Mouse (Mus musculus) forebrain, embryonic 14.5 days (tissue): Measurements from ENCODE around the gene Gins3. TPM values are rescaled to one million over a fixed set of nuclear protein-coding genes. Genes with fewer than 3 reads are reported as not detected.

ENCODE experiments used
- ATAC-seq: fragments of 200-750 bp; cut with Nextera tagmentation; 2 replicates; pipeline ENCODE4 v1.8.0; 2017; ENCODE audit warnings: mild to moderate bottlenecking, moderate library complexity
- DNase-seq: peaks from one replicate; pipeline ENCODE4 v3.0.0-alpha.2; 2015; ENCODE audit warnings: low spot score
- H3K27ac ChIP-seq: fragments of 300-500 bp; sonication (generic); 2 replicates; pipeline ENCODE4 v1.5.1; 2014; ENCODE audit warnings: low read depth, mild to moderate bottlenecking, control low read depth, low read length, moderate library complexity
- H3K27me3 ChIP-seq: fragments of 300-500 bp; sonication (generic); replicated peaks from 2 replicates; pipeline ENCODE4 v1.6.1; 2014; ENCODE audit warnings: low read length, control low read depth, mixed read lengths; ENCODE audit not compliant: control insufficient read depth, insufficient read depth
- H3K36me3 ChIP-seq: fragments of 300-500 bp; sonication (generic); 2 replicates; pipeline ENCODE4 v1.6.1; 2014; ENCODE audit warnings: low read length, control low read depth; ENCODE audit not compliant: control insufficient read depth, insufficient read depth
- H3K4me1 ChIP-seq: fragments of 300-500 bp; sonication (generic); 2 replicates; pipeline ENCODE4 v1.6.1; 2014; ENCODE audit warnings: antibody characterized with exemption, low read length, control low read depth; ENCODE audit not compliant: control insufficient read depth, insufficient read depth
- H3K4me2 ChIP-seq: fragments of 300-500 bp; sonication (generic); 2 replicates; pipeline ENCODE4 v1.6.1; 2014; ENCODE audit warnings: mild to moderate bottlenecking, control low read depth, low read length
- H3K4me3 ChIP-seq: fragments of 300-500 bp; sonication (generic); 2 replicates; pipeline ENCODE4 v1.5.1; 2014; ENCODE audit warnings: low read depth, low read length, control low read depth
- H3K9ac ChIP-seq: fragments of 300-500 bp; sonication (generic); 2 replicates; pipeline ENCODE4 v1.6.1; 2014; ENCODE audit warnings: mild to moderate bottlenecking, low read length, control low read depth, moderate library complexity
- H3K9me3 ChIP-seq: fragments of 300-500 bp; sonication (generic); replicated peaks from 2 replicates; pipeline ENCODE4 v1.6.1; 2016; ENCODE audit warnings: low read length, control low read depth, mixed read lengths; ENCODE audit not compliant: control insufficient read depth
- WGBS: fragments of 180-500 bp; shearing (Covaris S2); extraction: QIAGEN DNeasy Blood & Tissue Kit; methylation state at CpG from one replicate; pipeline ENCODE4 v1.1.7; 2014; 5-methylcytosine and 5-hydroxymethylcytosine counted together
- polyA plus RNA-seq: library from polyadenylated mRNA; unstranded; fragments of >200 nt; fragmentation: Nextera tagmentation; extraction: Ambion mirVana; gene quantifications from 2 replicates; pipeline ENCODE4 v1.2.1, GENCODE M21; 2014

Gins3 gene
- polyA plus RNA-seq, 1 experiment from 2014 or later: 13.3 TPM

- no peaks in the 10 kb centered on the region for H3K27me3 ChIP-seq
- H3K9ac ChIP-seq: no peak overlapping the region
- 90% methylated on average over 2 of the region's 2 CpGs for WGBS
- no peak overlapping the region for H3K4me3 ChIP-seq
- no peak overlapping the region for H3K27ac ChIP-seq
- no peak overlapping the region for H3K4me2 ChIP-seq
- peaks cover 3% of the 10 kb centered on the region; the same call in 1 of the 2 replicates for H3K4me1 ChIP-seq
- ATAC-seq (no peak), DNase-seq (no peak)
- no peaks in the 10 kb centered on the region for H3K9me3 ChIP-seq
- H3K36me3 ChIP-seq: no peaks in the 10 kb centered on the region
These were observed 36.7 kb downstream of the Gins3 start for GRCm38 (mm10) chr8:95669967-95670366.

DNA sequence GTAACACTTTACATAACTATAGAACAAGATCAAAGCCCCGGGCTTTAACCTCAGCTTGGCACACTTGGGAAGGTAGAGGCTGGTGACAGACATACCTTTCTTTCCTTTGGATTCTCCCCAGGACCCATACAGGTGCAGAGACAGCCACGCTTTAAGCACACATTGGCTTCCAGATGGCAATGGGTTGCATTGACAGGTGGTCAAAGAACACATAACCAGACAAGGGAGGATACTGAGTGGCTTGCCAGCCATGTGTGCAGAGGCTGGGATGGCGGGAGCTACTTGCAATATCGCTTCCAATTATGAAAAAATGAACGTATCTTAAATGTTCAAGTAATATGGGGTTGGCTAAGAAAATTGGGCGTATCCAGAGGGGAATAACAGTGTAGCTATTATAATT lies 38.6 kb downstream of the Gins3 start:
- 85% methylated on average over 6 of the region's 6 CpGs for WGBS
- Histone ChIP-seq H3K4me2 (no peak overlapping the region), H3K9me3 (no peaks in the 10 kb centered on the region), H3K27me3 (peaks cover 3% of the 10 kb centered on the region; the same call in 1 of the 2 replicates), H3K4me3 (no peak overlapping the region), H3K4me1 (peaks cover 3% of the 10 kb centered on the region; the same call in 1 of the 2 replicates), H3K9ac (no peak overlapping the region), H3K27ac (no peak overlapping the region), H3K36me3 (no peaks in the 10 kb centered on the region)
- ATAC-seq: no peak
- DNase-seq: no peak

GRCm38 (mm10) chr8:95672811-95673210 lies 39.6 kb downstream of the Gins3 start:
- H3K9ac ChIP-seq: no peak overlapping the region
- 85% methylated on average over 5 of the region's 5 CpGs for WGBS
- peaks cover 9% of the 10 kb centered on the region; the same call in 1 of the 2 replicates for H3K27me3 ChIP-seq
- H3K9me3 ChIP-seq: no peaks in the 10 kb centered on the region
- no peak overlapping the region for H3K4me2 ChIP-seq
- ATAC-seq (no peak), DNase-seq (no peak)
- H3K27ac ChIP-seq: no peak overlapping the region
- H3K4me1 ChIP-seq: peaks cover 3% of the 10 kb centered on the region; the same call in 1 of the 2 replicates
- no peak overlapping the region for H3K4me3 ChIP-seq
- H3K36me3 ChIP-seq: no peaks in the 10 kb centered on the region

- Histone ChIP-seq H3K4me1 (peaks cover 3% of the 10 kb centered on the region; the same call in 1 of the 2 replicates), H3K4me2 (peak within 1 kb of the TSS; percentile 84), H3K4me3 (peak within 1 kb of the TSS; percentile 65), H3K36me3 (no peaks in the 10 kb centered on the region), H3K27me3 (peaks cover 22% of the 10 kb centered on the region), H3K9me3 (no peaks in the 10 kb centered on the region), H3K27ac (no peak within 1 kb of the TSS), H3K9ac (peak within 1 kb of the TSS; percentile 71)
- ATAC-seq (no peak), DNase-seq (no peak)
- 49% methylated on average over 9 of the region's 9 CpGs for WGBS
These were observed 43.4 kb downstream of the Gins3 start, which contains the start of gene Ndrg4 for GRCm38 (mm10) chr8:95676631-95677030. Gene Ndrg4 (plus strand): TSS chr8:95676980.

DNA sequence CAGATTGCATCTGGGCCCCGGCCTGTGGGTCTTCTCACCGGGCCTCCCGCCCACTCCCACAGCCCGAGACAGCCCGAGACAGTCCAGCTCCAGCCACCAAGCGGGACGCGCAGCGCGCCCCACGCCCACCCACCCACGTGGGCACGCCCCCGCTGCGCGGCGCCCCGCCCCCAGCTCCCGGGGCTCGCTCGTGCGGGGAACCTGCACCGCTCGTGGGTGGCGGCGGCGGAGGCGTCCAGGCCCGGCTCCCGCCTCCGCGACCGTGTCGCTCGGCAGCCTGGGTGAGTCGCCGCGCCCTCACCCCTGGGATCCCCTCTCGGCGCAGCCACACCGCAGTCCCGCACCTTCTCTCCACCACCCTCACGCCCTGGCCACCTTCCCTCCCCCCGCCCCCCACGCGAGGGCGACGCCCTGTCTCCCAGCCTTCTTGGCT lies 44.4 kb downstream of the Gins3 start:
- Histone ChIP-seq H3K27ac (no peak overlapping the region), H3K27me3 (peaks cover 22% of the 10 kb centered on the region), H3K4me2 (peak overlapping the region; percentile 84), H3K36me3 (no peaks in the 10 kb centered on the region), H3K9ac (peak overlapping the region; percentile 71), H3K4me1 (peaks cover 3% of the 10 kb centered on the region; the same call in 1 of the 2 replicates), H3K9me3 (no peaks in the 10 kb centered on the region), H3K4me3 (peak overlapping the region; percentile 65)
- peak; percentile 77 for ATAC-seq
- WGBS: 2% methylated on average over 11 of the region's 48 CpGs
- DNase-seq: peak; percentile 42

DNA sequence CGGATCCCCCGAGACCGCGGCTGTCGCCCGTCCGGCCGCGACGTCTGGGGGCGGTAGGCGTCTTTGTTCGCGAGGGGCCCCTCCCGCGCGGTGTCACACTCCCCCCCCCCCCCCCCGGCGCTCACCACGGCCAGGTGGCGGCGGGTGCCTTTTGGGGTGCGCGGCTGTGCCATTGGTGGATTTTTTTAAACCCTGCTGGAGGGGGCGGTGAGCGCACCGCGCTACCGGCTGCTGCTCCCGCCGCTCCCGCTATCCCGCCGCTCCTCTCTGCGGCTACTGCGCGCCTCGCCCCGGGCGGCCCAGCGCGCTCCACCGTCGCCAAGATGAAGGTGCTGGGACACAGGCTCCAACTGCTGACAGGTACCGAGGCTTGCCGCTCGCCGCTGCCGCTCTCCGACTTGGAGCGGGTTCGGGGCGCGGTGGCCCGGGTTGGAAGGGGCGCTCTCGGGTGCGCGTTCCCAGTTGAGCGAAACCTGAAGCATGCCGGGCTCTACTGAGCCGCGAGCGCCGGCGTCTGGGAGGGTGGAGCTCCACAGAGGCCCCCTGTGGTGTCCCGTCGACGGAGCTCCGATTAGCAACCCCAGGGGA lies 44.9 kb downstream of the Gins3 start:
- Histone ChIP-seq H3K4me3 (peak overlapping the region; percentile 65), H3K27me3 (peaks cover 22% of the 10 kb centered on the region), H3K36me3 (no peaks in the 10 kb centered on the region), H3K9ac (peak overlapping the region; percentile 71), H3K9me3 (no peaks in the 10 kb centered on the region), H3K4me2 (peak overlapping the region; percentile 84), H3K4me1 (peaks cover 3% of the 10 kb centered on the region; the same call in 1 of the 2 replicates), H3K27ac (peak overlapping the region; percentile 52; the same call in 1 of the 2 replicates)
- under 1% methylated on average over 57 of the region's 70 CpGs for WGBS
- peak; percentile 75 for ATAC-seq
- DNase-seq: peak; percentile 56

DNA sequence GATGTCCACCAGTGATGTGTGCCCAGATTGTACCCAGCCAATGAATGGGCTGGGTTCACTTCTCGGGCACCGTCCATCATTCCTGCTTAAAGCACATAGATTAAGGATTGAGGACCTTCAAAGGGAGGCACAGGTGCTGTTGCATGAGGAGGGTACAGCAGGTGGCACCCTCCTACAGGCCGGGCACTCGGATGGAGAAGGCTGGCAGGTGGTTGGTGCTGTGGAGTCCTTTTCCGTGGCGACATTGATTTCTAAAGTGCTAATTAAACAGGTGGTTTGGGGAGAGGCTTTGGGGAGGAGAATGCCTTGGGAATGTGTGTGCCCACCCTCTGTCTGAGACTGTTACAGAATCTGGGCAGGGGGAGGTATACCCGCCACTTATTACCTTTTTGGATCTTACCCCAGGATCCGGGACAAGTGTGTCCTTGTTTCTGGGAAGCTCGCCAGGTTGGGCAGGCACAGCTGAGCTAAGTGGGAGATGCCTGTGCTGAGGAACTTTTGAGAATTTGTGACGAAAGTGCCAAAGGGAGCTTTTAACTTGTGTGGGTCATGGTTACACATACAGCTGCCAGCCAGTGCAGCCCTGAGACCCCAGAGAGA lies 54.9 kb downstream of the Gins3 start:
- no peaks in the 10 kb centered on the region for H3K4me1 ChIP-seq
- no peak overlapping the region for H3K4me2 ChIP-seq
- peak; percentile 37; the same call in 1 of the 2 replicates for ATAC-seq
- no peak overlapping the region for H3K9ac ChIP-seq
- no peaks in the 10 kb centered on the region for H3K9me3 ChIP-seq
- WGBS: 44% methylated on average over 10 of the region's 10 CpGs
- H3K36me3 ChIP-seq: no peaks in the 10 kb centered on the region
- no peak overlapping the region for H3K27ac ChIP-seq
- H3K27me3 ChIP-seq: no peaks in the 10 kb centered on the region
- no peak overlapping the region for H3K4me3 ChIP-seq
- peak; percentile 60 for DNase-seq

GRCm38 (mm10) chr8:95690929-95691541 lies 57.8 kb downstream of the Gins3 start:
- no peak overlapping the region for H3K27ac ChIP-seq
- no peak for DNase-seq
- no peak for ATAC-seq
- WGBS: 81% methylated on average over 13 of the region's 13 CpGs
- no peaks in the 10 kb centered on the region for H3K27me3 ChIP-seq
- no peak overlapping the region for H3K4me3 ChIP-seq
- H3K4me2 ChIP-seq: no peak overlapping the region
- no peaks in the 10 kb centered on the region for H3K36me3 ChIP-seq
- no peaks in the 10 kb centered on the region for H3K9me3 ChIP-seq
- H3K4me1 ChIP-seq: peaks cover 6% of the 10 kb centered on the region; the same call in 1 of the 2 replicates
- no peak overlapping the region for H3K9ac ChIP-seq
